Mouse (Mus musculus) embryonic fibroblast, embryonic 13.5 days (primary cell): Measurements from ENCODE around the gene Mylpf.

ENCODE experiments used
- CTCF ChIP-seq: IDR thresholded peaks from 2 replicates; pipeline ENCODE4 v1.5.1; 2011; ENCODE audit warnings: mild to moderate bottlenecking, control low read depth, low read length, moderate library complexity, borderline replicate concordance; ENCODE audit not compliant: insufficient read depth
- POLR2A ChIP-seq: IDR thresholded peaks from 2 replicates; pipeline ENCODE4 v1.6.1; 2011; ENCODE audit warnings: low read depth, mild to moderate bottlenecking, control low read depth, low read length, moderate library complexity

DNA sequence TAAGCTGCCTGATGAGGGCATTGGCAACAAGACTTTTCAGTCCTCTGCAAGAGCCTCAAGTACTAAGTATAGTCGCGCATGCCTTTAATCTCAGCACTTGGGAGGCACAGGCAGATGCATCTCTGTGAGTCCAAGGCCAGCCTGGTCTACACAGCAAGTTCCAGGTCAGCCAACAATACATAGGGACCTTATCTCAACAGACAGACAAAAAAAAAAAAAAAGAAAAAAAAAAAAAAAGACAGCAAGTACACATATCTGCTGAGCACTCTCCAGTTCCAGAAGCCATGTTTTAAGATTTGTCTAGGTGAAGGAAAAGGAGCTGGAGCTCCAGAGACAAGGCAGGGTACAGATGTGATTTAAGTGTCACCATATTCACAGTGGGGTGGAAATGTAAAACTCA lies 47.3 kb downstream of the Mylpf start:
- TF ChIP-seq CTCF: no peak
- no peak for TF ChIP-seq POLR2A
